Mouse (Mus musculus) thymus, postnatal 0 days (tissue): ENCODE measurements at regions not wholly inside any gene's neighbourhood (a gene's known extent, or its start where the extent isn't known, plus 50 kb on each side); places are given as distances from the start of the nearest gene placed in this dataset.
A peak's percentile ranks its signal among the peaks of the same experiment; 100 is the strongest.
"Not testable (repeated sequence)": the region's sequence is repeated elsewhere in the genome, so short reads cannot be mapped to it uniquely, and the experiment has no call there.

ENCODE experiments used
- DNase-seq: peaks from one replicate; pipeline ENCODE4 v3.0.0-alpha.2; 2015; ENCODE audit warnings: low spot score

GRCm38 (mm10) chr2:179099783-179100182 lies 342.4 kb upstream of the Cdh4 start:
- no peak for DNase-seq

DNA sequence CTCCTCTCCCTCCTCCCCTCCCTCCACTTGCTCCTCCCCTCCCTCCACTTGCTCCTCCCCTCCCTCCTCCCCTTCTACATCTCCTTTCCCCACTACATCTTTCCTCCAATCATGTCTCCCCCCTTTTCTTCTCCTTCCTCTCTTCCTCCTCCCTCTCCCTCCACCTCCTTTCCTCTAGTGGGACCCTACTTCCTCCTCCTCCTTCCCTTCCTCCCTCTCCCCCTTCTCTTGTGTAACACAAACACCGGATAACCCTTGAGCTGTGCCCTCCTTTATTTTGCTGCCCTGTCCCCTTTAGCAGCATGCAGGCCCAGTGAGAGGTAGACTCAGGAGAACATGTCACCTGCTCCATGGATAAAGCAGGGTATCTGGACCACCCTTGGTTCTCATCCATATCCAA lies 339.1 kb upstream of the Cdh4 start:
- no peak for DNase-seq

- DNase-seq: no peak
Measured at GRCm38 (mm10) chr2:179112951-179113350, 329.3 kb upstream of the Cdh4 start.

GRCm38 (mm10) chr2:179128018-179128417 lies 314.2 kb upstream of the Cdh4 start:
- DNase-seq: no peak

DNA sequence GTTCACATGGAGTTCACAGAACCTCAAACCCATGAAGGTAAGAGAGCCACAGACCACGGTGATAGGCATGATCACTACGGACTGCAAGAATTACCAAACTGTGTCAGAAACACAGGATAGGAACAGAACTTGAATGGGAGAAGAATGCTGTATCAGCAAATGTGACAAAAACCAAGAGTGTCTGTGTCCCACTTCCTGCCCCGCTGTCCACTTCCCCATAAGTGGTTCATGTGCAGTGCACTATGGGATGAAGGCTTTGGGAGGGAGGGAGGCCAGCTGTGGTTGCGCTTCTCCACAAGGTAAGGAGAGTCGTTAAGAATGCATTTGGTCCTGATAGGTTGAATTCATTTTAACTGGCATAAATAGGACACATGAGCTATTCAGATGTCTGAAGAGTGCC lies 313.8 kb upstream of the Cdh4 start:
- DNase-seq: no peak

GRCm38 (mm10) chr2:179131004-179131403 lies 311.2 kb upstream of the Cdh4 start:
- DNase-seq: no peak

GRCm38 (mm10) chr2:179142313-179142712 lies 299.9 kb upstream of the Cdh4 start:
- no peak for DNase-seq

DNA sequence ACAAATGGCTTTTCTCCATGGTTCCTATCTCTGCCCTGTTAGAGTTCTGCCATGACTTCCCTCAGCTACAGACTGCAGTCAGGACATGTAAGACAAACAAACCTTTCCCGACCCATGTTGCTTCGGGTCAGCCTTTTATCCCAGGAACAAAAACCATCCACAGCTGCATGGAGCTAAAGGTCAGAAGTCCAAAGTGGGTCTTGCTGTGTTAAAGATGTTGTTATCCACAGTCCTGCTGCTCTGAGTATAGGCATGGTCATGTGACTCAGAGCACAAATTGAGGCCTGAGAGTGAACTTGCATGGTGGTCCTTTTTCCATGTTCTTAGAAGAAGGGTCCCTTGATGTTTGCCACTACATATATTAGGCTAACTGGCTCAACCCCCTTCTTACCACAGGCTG lies 296.5 kb upstream of the Cdh4 start:
- no peak for DNase-seq

DNA sequence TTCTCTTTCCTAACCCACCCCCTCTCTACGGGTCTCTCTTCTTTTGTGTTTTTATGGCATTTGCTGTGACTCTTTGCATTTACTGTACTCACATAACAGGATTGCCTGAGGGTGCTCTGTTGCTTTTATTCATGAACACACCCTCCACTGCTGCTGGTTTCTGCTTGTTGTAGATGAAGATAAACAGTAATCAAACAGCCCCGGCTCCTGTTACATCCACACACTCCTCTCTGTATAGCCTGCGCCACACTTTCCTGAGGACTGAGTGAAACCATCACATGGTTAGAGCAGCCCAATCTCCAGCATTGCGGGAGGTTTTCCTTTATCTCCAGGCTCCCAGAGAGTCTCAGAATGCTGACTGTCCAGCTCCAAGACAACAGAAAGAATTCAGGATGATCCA lies 296.0 kb upstream of the Cdh4 start:
- no peak for DNase-seq

GRCm38 (mm10) chr2:179148194-179148593 lies 294.0 kb upstream of the Cdh4 start:
- DNase-seq: no peak

DNA sequence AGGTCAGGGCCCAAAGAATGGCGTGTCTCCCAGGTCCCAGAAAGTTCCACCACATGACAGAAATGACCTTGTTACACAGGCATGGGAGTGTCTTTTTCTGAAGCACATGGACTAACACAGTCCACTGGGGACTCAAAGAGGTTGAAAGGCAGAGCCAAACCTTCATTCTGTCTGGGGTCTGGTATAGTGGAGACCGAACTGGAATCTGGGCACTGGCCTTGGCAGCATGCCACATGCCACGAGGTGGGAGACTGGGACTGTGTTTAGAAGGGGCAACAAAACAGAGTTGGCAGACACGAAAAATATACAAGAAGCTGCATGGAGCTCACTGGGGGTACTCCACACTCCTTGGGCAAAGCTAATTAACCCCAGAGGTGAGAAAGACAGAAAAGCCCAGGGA lies 293.6 kb upstream of the Cdh4 start:
- no peak for DNase-seq

GRCm38 (mm10) chr2:179158881-179159280 lies 283.4 kb upstream of the Cdh4 start:
- DNase-seq: no peak

GRCm38 (mm10) chr2:179163116-179163515 lies 279.1 kb upstream of the Cdh4 start:
- DNase-seq: no peak

GRCm38 (mm10) chr2:179170157-179170556 lies 272.1 kb upstream of the Cdh4 start:
- DNase-seq: no peak

DNA sequence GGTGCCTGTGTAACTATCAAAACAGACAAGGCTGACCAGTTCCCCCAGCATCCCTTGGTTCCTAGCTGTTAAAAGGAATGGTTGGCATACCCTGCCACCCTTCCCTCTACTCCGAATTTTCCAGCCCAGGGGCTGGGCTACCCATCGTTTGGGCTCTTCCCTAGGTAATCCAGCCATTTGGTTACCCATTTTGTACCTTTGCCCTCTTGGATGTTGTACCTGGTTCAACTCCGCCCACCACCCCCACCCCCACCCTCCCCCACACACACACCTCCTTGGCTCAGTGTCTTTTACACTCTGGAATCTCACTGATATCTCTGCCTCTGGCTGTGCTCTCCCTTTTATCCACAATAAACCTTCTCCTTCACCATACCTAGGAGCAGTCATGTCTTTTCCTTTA lies 271.6 kb upstream of the Cdh4 start:
- no peak for DNase-seq

DNA sequence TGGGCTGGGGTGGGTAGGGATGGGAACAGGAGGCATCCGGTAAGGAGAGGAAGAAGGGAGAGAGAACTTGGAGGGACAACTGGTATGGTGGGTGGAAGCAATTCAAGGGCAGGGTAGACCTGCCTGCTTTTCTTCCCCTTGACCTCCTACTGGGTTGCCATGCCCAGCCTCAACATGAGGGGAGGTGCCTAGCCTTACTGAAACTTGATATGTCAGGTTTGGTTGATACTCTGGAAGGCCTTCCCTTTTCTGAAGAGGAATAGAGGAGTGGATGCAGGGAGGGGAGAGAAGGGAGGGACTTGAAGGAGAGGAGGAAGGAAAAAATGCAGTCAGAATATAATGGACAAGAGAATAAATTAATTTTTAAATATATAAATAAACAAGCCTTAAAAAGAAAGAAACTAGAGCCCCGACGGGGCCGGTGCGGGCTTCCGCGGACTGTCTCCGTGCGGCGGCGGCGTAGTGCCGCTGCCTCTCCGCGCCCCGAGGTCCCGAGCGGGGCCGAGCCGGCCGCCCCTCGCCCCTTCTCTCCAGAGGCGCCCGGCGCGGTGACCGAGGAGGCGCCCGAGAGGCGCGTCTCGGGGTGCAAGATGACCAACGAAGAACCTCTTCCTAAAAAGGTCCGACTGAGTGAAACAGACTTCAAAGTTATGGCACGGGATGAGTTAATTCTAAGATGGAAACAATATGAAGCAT lies 265.2 kb upstream of the Cdh4 start:
- DNase-seq: not testable (repeated sequence)

DNA sequence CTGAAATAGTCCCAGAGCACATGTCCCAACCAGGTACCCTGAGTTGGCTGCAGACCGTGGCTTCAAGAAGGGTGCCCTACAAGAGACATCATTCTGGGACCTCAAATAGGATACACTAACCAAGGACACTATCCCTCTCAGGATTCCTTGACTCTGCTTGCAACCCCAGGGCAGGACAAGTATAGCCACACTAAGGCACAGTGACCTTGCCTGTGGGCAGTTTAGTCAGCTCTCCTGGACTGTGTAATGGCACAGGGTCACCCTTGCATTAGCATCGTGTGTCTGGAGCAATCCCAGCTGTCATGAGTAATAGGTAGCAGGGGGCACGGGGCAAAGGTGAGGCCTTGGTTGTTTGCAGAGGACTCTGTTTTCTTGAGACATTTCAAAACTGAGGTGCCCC lies 260.9 kb upstream of the Cdh4 start:
- DNase-seq: no peak

DNA sequence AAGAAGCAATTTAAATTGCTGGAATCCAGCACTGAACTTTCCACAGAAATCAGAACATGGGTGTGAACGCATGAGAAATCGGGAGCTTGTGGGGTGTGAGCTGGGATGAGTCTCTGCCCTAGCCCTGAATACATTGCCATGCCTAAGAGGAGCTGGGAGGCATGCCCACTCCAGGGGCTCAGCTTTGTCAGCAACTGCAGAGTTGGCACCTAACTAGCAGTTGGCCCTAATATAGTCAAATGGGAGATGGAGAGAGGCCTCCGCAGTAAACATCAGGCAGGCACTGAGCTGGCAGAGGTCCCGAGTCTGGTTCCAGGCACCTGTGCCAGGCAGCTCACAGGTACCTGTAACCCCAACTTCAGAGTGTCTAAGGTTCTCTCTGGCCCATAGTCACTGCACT lies 260.1 kb upstream of the Cdh4 start:
- no peak for DNase-seq

DNA sequence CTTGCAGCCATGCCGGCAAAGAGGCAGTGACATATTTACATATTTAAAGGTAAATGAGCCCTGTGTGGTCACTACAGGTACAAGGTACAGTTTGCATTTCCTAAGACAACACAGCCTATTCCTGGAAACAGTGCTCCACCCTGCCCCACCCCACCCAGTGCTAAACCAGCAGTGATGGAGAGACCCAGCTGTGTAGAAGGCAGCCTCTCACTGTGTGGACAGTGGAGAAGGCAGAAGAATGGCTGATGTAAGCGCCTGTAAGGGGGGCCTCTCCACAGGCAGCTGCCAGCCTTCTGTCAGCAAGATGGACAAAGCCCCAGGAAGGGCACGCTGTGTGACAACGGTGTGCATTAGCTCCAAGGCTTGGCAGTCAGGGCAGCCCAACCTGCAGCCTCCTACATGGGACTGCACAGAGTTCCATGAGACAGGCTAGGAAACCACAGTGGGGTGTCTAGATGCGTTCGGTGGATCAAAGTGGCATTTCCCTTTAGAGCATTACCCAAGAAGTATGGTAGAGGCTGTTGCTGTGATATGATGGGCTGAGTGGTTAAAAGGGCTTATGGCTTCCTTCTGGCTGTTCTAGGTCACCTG lies 249.2 kb upstream of the Cdh4 start:
- no peak for DNase-seq

DNA sequence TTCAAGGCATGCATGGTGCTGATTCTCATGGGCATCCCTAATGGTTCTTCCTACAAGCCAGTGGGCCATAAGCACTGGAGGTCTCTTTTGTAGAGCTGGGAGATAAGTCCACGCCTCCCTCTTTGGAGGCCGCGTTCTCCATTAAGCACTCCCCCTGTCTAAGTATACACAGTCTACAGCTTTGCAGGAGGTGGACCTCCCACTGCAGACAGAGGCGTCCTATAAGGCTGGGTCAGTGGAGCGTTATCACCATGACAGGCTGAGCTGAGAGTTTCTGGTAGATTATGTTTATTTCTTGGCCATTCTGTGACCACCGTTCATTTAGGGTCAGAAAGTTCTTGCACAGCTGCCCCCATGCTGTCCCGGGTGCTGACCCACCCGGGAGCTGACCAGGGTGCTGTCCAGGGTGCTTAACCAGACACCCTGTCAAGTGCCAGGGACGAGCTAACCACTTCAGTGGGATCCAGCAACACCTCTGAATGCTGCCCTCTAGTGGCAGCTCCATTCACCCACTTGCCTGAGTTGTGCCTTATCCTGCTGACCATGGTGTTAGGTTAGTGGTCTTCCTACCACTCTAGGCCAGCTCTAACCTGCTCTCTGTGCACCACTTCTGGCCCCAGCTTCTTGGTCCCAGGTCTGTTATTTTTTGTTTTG lies 248.6 kb upstream of the Cdh4 start:
- DNase-seq: peak; percentile 21

DNA sequence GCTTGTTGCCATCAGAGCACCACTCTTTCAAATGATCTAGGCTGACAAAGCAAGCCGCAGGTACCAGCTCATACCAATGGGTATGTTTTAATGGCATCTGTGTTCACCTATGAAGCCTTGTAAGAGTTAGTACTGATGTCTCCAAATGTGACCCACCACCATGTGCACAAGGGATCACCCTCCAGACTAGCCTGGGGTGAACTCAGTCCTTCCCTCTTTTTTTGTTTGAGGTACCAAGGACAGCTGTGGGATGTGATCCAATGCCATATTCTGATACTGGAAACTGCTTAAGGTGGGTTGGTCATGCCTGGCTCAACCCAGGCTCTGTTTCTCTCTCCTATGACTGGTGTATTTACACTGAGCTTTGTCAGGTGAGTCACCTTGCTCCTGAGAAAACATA lies 244.8 kb upstream of the Cdh4 start:
- no peak for DNase-seq

GRCm38 (mm10) chr2:179200495-179200894 lies 241.7 kb upstream of the Cdh4 start:
- DNase-seq: no peak
